Mouse (Mus musculus): Measurements from ENCODE around the gene Rcor1.
"Not testable (repeated sequence)": the region's sequence is repeated elsewhere in the genome, so short reads cannot be mapped to it uniquely, and the experiment has no call there.

The Rcor1 gene

GRCm38 (mm10) chr12:111069299-111069698 lies 30.1 kb downstream of the Rcor1 start:
- not testable (repeated sequence) for DNase-seq (ENCODE audit: low spot score in 2 of 2)

- no peak for DNase-seq (ENCODE audit: low spot score in 2 of 2)
These were observed 31.9 kb downstream of the Rcor1 start for GRCm38 (mm10) chr12:111071009-111071408.

- peak; percentile 71 to 78 for DNase-seq (ENCODE audit: low spot score in 2 of 2)
These were observed 32.5 kb downstream of the Rcor1 start for GRCm38 (mm10) chr12:111071477-111072152.

- no peak for DNase-seq (ENCODE audit: low spot score in 2 of 2)
These were observed 37.3 kb downstream of the Rcor1 start for GRCm38 (mm10) chr12:111076385-111076965.

- no peak for DNase-seq (ENCODE audit: low spot score in 2 of 2)
These were observed 46.4 kb downstream of the Rcor1 start for GRCm38 (mm10) chr12:111085579-111085978.

- DNase-seq (ENCODE audit: low spot score in 2 of 2), result no peak
These were observed 47.9 kb downstream of the Rcor1 start for GRCm38 (mm10) chr12:111087066-111087465.

GRCm38 (mm10) chr12:111088186-111088585 lies 49.0 kb downstream of the Rcor1 start:
- DNase-seq (ENCODE audit: low spot score in 2 of 2), result peak; percentile 53 to 67

- no peak for DNase-seq (ENCODE audit: low spot score in 2 of 2)
These were observed 49.6 kb downstream of the Rcor1 start for GRCm38 (mm10) chr12:111088731-111089141.

- no peak for DNase-seq (ENCODE audit: low spot score in 2 of 2)
These were observed 50.0 kb downstream of the Rcor1 start for GRCm38 (mm10) chr12:111089145-111089544.

- DNase-seq (ENCODE audit: low spot score in 2 of 2), result no peak
These were observed 51.6 kb downstream of the Rcor1 start for GRCm38 (mm10) chr12:111090801-111091200.

- no peak for DNase-seq (ENCODE audit: low spot score in 2 of 2)
These were observed 52.8 kb downstream of the Rcor1 start for GRCm38 (mm10) chr12:111091981-111092380.

GRCm38 (mm10) chr12:111094073-111094472 lies 54.9 kb downstream of the Rcor1 start:
- DNase-seq (ENCODE audit: low spot score in 2 of 2), result peak in 1 of 2 experiments; percentile 12

GRCm38 (mm10) chr12:111095086-111095485 lies 55.9 kb downstream of the Rcor1 start:
- DNase-seq (ENCODE audit: low spot score in 2 of 2), result no peak

GRCm38 (mm10) chr12:111096249-111096648 lies 57.1 kb downstream of the Rcor1 start:
- DNase-seq (ENCODE audit: low spot score in 2 of 2), result no peak

- no peak for DNase-seq (ENCODE audit: low spot score in 2 of 2)
These were observed 57.9 kb downstream of the Rcor1 start for GRCm38 (mm10) chr12:111097036-111097435.

- DNase-seq (ENCODE audit: low spot score in 2 of 2), result no peak
These were observed 72.0 kb downstream of the Rcor1 start for GRCm38 (mm10) chr12:111111176-111111575.

- no peak for DNase-seq (ENCODE audit: low spot score in 2 of 2)
These were observed 75.4 kb downstream of the Rcor1 start for GRCm38 (mm10) chr12:111114593-111114992.

GRCm38 (mm10) chr12:111119506-111120085 lies 80.4 kb downstream of the Rcor1 start:
- DNase-seq (ENCODE audit: low spot score in 2 of 2), result no peak

- no peak for DNase-seq (ENCODE audit: low spot score in 2 of 2)
These were observed 82.0 kb downstream of the Rcor1 start for GRCm38 (mm10) chr12:111120976-111121645.

GRCm38 (mm10) chr12:111122332-111122852 lies 83.2 kb downstream of the Rcor1 start:
- DNase-seq (ENCODE audit: low spot score in 2 of 2), result peak; percentile 22 to 41

GRCm38 (mm10) chr12:111124601-111125260 lies 85.6 kb downstream of the Rcor1 start:
- no peak for DNase-seq (ENCODE audit: low spot score in 2 of 2)

GRCm38 (mm10) chr12:111125666-111126065 lies 86.5 kb downstream of the Rcor1 start:
- DNase-seq (ENCODE audit: low spot score in 2 of 2), result no peak

All from natural killer cell, adult 2 months (primary cell).